Mouse (Mus musculus): ENCODE results near the gene Olfr96. TPM values are rescaled to one million over a fixed set of nuclear protein-coding genes. Genes with fewer than 3 reads are reported as not detected.

The Olfr96 gene
- polyA plus RNA-seq, 1 experiment, result not detected

DNA sequence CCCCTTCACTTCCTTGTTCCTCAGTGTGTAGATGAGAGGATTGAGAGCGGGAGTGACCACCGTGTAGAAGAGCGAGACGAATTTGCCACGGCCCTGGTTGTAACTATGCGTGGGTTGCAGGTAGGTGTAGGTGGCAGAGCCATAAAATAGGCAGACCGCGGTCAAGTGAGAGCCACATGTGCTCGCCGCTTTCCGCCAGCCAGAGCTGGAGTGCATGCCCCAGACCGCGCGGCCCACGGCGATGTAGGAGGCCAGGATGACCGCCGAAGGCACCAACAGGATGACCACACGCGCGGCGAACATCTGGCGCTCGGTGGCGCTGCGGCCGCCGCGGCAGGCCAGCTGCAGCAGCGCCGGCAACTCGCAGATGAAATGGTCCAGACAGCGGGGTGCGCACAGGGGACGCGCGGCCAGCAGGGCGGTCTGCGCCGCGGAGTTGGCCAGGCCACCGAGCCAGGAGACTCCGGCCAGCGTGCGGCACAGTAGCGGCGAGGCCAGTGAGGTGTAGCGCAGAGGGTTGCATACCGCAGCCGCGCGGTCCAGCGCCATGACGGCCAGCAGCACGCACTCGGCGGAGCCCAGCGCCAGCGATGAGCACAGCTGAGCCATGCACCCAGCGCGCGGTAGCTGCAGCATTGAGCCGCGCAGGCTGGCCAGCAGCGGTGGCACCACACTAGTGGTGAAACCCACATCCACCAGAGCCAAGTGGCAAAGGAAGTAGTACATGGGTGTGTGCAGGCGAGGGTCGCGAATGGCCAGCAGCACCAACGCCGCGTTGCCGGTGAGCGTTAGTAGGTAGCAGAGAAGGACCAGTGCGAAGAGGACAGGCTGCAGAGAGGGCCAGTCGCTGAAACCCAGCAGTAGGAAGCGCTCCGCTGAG lies 22.9 kb upstream of the Olfr96 start:
- no peaks in the 10 kb centered on the region for H3K36me3 ChIP-seq (ENCODE audit: control insufficient read depth, insufficient read depth, low read length)
- H3K27me3 ChIP-seq (ENCODE audit: control insufficient read depth, insufficient read depth, low read length), result peaks cover 3% of the 10 kb centered on the region; the same call in 1 of the 2 replicates
- no peaks in the 10 kb centered on the region for H3K4me1 ChIP-seq (replicated peaks; ENCODE audit: control insufficient read depth, insufficient read depth, low read length)
- no peak overlapping the region for H3K4me3 ChIP-seq (ENCODE audit: control insufficient read depth, insufficient read depth, low read length)
- TF ChIP-seq POLR2A (IDR thresholded peaks at IDR 0.05; ENCODE audit: control insufficient read depth, extremely low read depth, insufficient read depth, low read length, poor library complexity), result no peak
- no peak for TF ChIP-seq CTCF (IDR thresholded peaks at IDR 0.05; ENCODE audit: borderline replicate concordance, control insufficient read depth, extremely low read depth, insufficient read depth, low read length, poor library complexity)
- H3K27ac ChIP-seq (ENCODE audit: control insufficient read depth, insufficient read depth, low read length), result no peak overlapping the region
- WGBS, result 3% methylated on average over 77 of the region's 77 CpGs
- no peak for DNase-seq

DNA sequence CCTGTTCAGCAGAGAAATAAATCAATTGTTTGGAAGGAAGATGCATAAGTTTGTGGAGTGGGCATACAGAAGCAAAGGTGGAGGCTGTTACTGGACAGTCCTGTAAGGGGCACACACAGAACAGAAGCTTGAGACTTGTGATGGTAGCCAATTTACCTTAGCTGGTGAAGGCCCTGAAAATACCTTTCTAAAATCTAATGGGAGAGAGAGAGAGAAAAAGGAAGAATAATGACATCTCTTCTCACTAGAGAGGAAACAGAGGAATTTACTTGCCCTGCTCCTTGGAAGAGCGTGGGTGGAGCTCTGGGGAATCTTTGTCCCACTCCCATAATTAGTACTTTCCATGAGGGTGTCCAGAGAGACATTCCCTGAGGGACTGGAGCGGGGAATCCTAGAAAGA lies 19.1 kb upstream of the Olfr96 start, which contains the start of gene Olfr94:
Gene Olfr94, minus strand, starts transcription at position 101 of the 400 bp plus-strand sequence.
- Histone ChIP-seq H3K36me3 (ENCODE audit: control insufficient read depth, insufficient read depth, low read length) (no peaks in the 10 kb centered on the region), H3K4me3 (ENCODE audit: control insufficient read depth, insufficient read depth, low read length) (no peak within 1 kb of the TSS), H3K27ac (ENCODE audit: control insufficient read depth, insufficient read depth, low read length) (no peak within 1 kb of the TSS), H3K27me3 (ENCODE audit: control insufficient read depth, insufficient read depth, low read length) (peaks cover 3% of the 10 kb centered on the region; the same call in 1 of the 2 replicates), H3K4me1 (replicated peaks; ENCODE audit: control insufficient read depth, insufficient read depth, low read length) (no peaks in the 10 kb centered on the region)
- no peak for TF ChIP-seq CTCF (IDR thresholded peaks at IDR 0.05; ENCODE audit: borderline replicate concordance, control insufficient read depth, extremely low read depth, insufficient read depth, low read length, poor library complexity)
- no peak for TF ChIP-seq POLR2A (IDR thresholded peaks at IDR 0.05; ENCODE audit: control insufficient read depth, extremely low read depth, insufficient read depth, low read length, poor library complexity)
- WGBS, result 80% methylated on average over 2 of the region's 2 CpGs
- no peak for DNase-seq

DNA sequence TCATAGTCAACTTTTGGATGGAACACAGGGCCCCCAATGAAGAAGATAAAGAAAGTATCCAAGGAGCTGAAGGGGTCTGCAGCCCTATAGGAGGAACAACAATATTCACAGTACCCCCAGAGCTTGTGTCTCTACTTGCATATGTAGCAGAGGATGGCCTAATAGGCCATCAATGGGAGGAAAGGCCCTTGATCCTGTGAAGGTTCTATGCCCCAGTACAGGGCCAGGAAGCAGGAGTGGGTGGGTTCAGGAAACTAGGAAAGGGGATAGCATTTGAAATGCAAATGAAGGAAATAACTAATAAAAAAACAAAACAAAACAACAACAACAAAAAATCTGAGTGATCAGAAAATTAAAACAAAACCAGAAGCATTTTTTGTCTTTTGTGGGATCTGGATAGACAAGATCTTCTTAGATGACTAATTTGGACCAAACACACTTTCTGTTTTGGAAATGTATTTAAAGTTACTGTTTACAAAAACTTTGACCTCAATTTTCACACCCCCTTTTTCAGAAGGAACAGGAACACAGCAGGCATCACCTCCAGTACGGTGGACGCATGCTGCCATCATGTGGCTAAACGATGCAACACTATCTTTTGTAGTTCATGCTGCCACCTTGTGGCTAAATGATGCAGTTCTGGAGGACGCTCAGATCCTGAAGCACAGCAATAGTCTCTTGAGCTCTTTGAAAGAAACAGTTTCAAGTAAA lies 16.6 kb upstream of the Olfr96 start:
- Histone ChIP-seq H3K4me1 (replicated peaks; ENCODE audit: control insufficient read depth, insufficient read depth, low read length) (no peaks in the 10 kb centered on the region), H3K36me3 (ENCODE audit: control insufficient read depth, insufficient read depth, low read length) (no peaks in the 10 kb centered on the region), H3K27ac (ENCODE audit: control insufficient read depth, insufficient read depth, low read length) (no peak overlapping the region), H3K27me3 (ENCODE audit: control insufficient read depth, insufficient read depth, low read length) (no peaks in the 10 kb centered on the region), H3K4me3 (ENCODE audit: control insufficient read depth, insufficient read depth, low read length) (no peak overlapping the region)
- TF ChIP-seq CTCF (IDR thresholded peaks at IDR 0.05; ENCODE audit: borderline replicate concordance, control insufficient read depth, extremely low read depth, insufficient read depth, low read length, poor library complexity) (no peak), POLR2A (IDR thresholded peaks at IDR 0.05; ENCODE audit: control insufficient read depth, extremely low read depth, insufficient read depth, low read length, poor library complexity) (no peak)
- DNase-seq, result peak; percentile 61
- 2% methylated on average over 4 of the region's 4 CpGs for WGBS

DNA sequence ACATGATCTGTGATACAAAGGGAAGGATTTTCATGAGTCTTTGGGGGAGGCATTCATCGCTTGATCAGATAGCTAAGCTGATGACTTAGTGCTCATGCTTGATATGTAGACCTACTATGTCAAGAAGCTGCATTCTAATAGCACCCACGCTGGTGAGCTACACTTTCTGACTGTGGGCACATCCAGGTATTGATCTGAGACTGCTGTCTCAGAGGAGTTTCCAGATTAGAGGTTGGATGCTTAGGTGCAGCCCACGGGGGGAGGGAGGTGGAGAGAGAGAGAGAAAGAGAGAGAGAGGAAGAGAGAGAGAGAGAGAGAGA lies 16.1 kb upstream of the Olfr96 start:
- Histone ChIP-seq H3K4me1 (replicated peaks; ENCODE audit: control insufficient read depth, insufficient read depth, low read length) (no peaks in the 10 kb centered on the region), H3K27ac (ENCODE audit: control insufficient read depth, insufficient read depth, low read length) (no peak overlapping the region), H3K4me3 (ENCODE audit: control insufficient read depth, insufficient read depth, low read length) (no peak overlapping the region), H3K36me3 (ENCODE audit: control insufficient read depth, insufficient read depth, low read length) (no peaks in the 10 kb centered on the region), H3K27me3 (ENCODE audit: control insufficient read depth, insufficient read depth, low read length) (no peaks in the 10 kb centered on the region)
- no peak for DNase-seq
- 36% methylated on average over 3 of the region's 3 CpGs for WGBS
- TF ChIP-seq POLR2A (IDR thresholded peaks at IDR 0.05; ENCODE audit: control insufficient read depth, extremely low read depth, insufficient read depth, low read length, poor library complexity) (no peak), CTCF (IDR thresholded peaks at IDR 0.05; ENCODE audit: borderline replicate concordance, control insufficient read depth, extremely low read depth, insufficient read depth, low read length, poor library complexity) (no peak)

DNA sequence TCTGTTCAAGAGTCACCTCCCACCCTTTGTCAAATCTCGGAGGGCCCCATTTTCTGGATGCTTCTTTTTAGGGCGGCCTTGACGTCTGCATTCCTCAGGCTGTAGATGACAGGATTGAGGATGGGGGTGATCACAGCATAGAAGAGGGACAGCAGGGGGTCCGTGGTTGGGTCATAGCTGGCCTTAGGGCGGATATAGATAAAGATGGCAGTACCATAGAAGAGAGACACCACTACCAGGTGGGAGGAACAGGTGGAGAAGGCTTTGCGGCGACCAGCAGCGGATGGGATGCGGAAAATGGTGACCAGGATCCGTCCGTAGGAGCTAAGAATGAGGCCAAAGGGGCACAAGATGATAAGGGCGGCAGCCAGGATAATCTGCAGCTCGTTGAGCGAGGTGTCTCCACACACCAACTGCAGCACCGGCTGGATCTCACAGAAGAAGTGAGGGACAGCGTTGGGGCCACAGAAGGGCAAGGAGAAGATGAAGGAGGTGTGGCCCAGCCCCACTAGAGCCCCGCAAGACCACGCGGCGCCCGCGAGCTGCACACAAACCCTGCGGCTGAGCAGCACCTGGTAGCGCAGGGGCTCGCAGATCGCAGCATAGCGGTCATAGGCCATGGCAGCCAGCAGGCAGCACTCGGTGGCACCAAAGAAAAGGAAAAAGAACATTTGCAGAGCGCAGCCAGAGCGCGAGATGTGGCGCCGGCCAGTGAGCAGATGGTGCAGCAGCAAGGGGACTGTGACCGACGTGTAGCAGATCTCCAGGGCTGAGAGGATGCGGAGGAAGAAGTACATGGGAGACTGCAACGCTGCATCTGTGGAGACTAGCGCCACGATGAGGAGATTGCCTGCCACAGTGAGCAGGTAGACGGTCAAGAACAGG lies 8.8 kb upstream of the Olfr96 start:
- Histone ChIP-seq H3K27ac (ENCODE audit: control insufficient read depth, insufficient read depth, low read length) (no peak overlapping the region), H3K4me3 (ENCODE audit: control insufficient read depth, insufficient read depth, low read length) (no peak overlapping the region), H3K36me3 (ENCODE audit: control insufficient read depth, insufficient read depth, low read length) (no peaks in the 10 kb centered on the region), H3K27me3 (ENCODE audit: control insufficient read depth, insufficient read depth, low read length) (no peaks in the 10 kb centered on the region; the same call in 1 of the 2 replicates), H3K4me1 (replicated peaks; ENCODE audit: control insufficient read depth, insufficient read depth, low read length) (no peaks in the 10 kb centered on the region; the same call in 1 of the 2 replicates)
- no peak for DNase-seq
- 23% methylated on average over 40 of the region's 40 CpGs for WGBS
- TF ChIP-seq POLR2A (IDR thresholded peaks at IDR 0.05; ENCODE audit: control insufficient read depth, extremely low read depth, insufficient read depth, low read length, poor library complexity), result no peak
- no peak for TF ChIP-seq CTCF (IDR thresholded peaks at IDR 0.05; ENCODE audit: borderline replicate concordance, control insufficient read depth, extremely low read depth, insufficient read depth, low read length, poor library complexity)

DNA sequence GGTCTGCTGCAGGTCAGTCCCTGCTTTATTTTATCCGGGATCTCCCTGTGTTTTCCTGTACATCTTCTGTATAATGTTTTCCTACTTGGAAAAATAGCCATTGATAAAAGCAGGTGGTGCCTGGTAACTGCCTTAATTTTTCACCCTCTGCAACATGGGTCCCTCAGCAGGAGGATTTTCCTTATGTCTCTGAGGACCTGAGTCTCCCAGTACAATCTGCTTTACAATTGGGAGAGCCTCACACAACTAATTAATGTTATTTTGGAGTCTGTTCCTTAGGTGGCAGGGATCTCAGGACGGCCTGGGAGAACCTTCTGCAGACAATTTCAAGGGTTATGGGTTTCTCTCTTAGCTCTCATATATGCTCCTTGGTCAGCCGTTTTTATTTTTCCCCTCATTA lies 6.9 kb upstream of the Olfr96 start, which contains the start of gene Olfr95:
Gene Olfr95, minus strand, starts transcription at position 101 of the 400 bp plus-strand sequence.
- Histone ChIP-seq H3K4me3 (ENCODE audit: control insufficient read depth, insufficient read depth, low read length) (no peak within 1 kb of the TSS), H3K36me3 (ENCODE audit: control insufficient read depth, insufficient read depth, low read length) (no peaks in the 10 kb centered on the region), H3K27ac (ENCODE audit: control insufficient read depth, insufficient read depth, low read length) (no peak within 1 kb of the TSS), H3K4me1 (replicated peaks; ENCODE audit: control insufficient read depth, insufficient read depth, low read length) (no peaks in the 10 kb centered on the region; the same call in 1 of the 2 replicates), H3K27me3 (ENCODE audit: control insufficient read depth, insufficient read depth, low read length) (no peaks in the 10 kb centered on the region; the same call in 1 of the 2 replicates)
- WGBS, result 73% methylated on average over 3 of the region's 3 CpGs
- no peak for TF ChIP-seq POLR2A (IDR thresholded peaks at IDR 0.05; ENCODE audit: control insufficient read depth, extremely low read depth, insufficient read depth, low read length, poor library complexity)
- no peak for TF ChIP-seq CTCF (IDR thresholded peaks at IDR 0.05; ENCODE audit: borderline replicate concordance, control insufficient read depth, extremely low read depth, insufficient read depth, low read length, poor library complexity)
- DNase-seq, result no peak

Data from thymus, adult 2 months (tissue).